Mouse (Mus musculus): ENCODE data around the gene Parp14. TPM values are rescaled to one million over a fixed set of nuclear protein-coding genes. Genes with fewer than 3 reads are reported as not detected.
A peak's percentile ranks its signal among the peaks of the same experiment; 100 is the strongest.

The Parp14 gene
- total RNA-seq, 1 experiment from 2014 or later: 20.6 TPM

DNA sequence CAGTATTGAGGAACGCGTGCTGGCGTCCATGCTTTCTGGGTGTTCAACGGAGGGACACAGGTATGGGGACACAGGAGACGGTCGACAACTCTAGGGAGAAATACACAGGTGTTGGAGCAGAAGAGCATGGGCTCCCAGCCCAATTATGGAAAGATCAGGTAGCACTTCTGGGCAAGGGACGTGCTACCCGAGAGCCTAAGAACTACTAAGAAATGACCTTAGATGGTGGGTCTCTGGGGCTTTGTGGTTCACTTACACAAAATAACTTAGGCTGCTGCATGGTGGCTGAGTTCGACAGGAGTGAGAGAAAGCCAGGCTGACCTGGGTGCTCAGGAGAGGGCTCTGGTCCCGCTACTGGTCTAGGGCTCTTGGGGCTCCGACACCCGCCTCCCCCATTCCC lies 554 bp upstream of the Parp14 start:
- ATAC-seq (replicated peaks; ENCODE audit: low read depth, poor library complexity, severe bottlenecking): 0 out of 2 replicates have a peak, but pooled peaks have one; percentile 6

DNA sequence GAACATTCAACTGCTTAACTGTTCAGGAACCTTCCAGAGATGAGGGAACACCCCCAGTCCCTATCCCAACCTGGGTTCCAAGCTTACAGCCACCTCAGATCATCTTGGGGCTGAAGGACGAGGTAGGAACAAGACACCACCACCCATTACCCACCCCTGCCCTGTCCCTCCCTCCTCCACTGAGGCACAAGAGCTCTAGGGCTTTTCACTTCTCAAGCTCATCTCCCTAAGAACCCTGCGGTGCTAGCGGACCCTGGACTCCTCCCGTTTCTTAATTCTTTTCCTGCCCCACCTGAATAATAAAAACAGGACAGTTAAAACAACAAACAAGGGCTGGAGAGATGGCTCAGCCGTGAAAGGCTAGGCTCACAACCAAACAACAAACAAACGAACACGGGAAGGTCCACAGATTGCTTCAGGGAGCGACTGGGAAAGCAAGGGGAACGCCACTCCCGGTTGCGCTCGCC lies 730 bp downstream of the Parp14 start:
- no peak for ATAC-seq (replicated peaks; ENCODE audit: low read depth, poor library complexity, severe bottlenecking)

DNA sequence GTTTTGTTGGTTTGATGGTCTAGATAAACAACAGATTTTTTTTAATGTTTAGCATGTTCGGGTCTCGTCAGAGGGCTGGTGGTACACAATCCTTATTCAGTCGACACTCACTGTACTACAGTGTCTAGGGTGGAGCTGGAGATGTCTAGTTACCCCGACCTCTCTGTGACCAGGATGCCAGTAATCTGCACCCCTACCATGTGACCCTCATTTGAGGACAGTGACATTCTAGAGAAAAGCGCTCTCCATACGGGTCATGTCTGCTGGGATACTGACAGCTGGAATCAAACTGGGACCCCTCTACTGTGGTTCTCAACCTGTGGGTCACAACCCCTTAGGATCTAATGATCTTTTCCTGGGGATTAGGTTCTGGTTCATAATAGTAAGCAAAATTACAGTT lies 1.7 kb downstream of the Parp14 start:
- no peak for ATAC-seq (replicated peaks; ENCODE audit: low read depth, poor library complexity, severe bottlenecking)

DNA sequence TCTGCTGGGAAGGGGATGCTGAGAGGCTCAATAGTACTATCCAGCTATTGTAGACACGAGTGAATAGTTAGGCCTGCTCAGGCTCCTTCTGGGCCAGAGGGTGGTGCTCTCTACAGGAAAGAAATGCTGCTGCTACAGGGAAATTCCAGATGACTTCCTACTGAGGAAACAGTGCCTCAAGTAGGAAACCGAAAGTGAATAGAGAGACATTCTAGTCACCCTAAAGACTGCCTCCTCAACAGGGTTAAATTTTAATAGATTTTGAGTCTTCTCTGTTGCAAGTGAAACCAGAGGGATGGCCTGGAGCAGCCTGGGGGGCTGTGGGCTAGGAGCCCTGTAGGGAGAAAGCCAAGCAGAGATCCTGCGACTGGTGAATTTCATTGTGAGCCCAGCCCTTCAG lies 2.2 kb downstream of the Parp14 start:
- peak; percentile 57 for ATAC-seq (replicated peaks; ENCODE audit: low read depth, poor library complexity, severe bottlenecking)

DNA sequence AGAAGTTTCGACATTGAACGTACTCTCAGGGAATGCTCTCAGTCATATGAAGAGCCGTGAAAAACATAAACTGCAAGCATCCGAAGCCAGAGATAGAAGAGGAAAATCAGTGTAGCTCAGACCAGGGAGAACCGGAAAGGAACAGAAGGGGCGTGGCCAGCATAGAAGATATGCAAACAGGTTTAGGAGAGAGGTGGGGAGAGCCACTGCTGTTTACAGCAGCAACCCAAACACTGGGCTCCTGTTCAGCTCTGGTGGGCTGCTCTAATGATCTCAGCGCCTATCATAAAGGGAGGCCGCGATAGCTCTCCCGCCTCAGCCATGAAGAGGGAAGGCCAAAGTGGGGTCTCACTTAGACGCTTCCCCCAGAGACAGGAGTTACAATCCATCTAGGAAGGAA lies 3.6 kb downstream of the Parp14 start:
- ATAC-seq (replicated peaks; ENCODE audit: low read depth, poor library complexity, severe bottlenecking): no peak

DNA sequence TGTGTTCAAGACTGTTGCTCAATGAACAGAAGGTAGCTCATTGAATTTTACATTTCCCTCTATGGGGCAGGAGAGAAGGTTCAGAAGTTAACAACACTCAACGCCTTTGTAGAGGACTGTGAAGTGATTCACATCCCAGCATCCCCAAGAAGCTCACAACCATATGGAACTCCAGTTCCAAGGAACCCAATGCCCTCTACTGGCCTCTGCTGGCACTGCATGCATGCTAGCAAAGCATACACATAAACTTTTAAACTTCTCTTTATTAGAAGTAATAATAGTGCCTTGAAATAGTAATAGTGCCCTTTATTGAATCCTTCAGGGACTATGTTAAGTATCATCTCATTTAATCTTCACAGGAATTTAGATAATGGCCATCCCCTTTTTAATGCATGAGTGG lies 9.3 kb downstream of the Parp14 start:
- ATAC-seq (replicated peaks; ENCODE audit: low read depth, poor library complexity, severe bottlenecking): no peak

DNA sequence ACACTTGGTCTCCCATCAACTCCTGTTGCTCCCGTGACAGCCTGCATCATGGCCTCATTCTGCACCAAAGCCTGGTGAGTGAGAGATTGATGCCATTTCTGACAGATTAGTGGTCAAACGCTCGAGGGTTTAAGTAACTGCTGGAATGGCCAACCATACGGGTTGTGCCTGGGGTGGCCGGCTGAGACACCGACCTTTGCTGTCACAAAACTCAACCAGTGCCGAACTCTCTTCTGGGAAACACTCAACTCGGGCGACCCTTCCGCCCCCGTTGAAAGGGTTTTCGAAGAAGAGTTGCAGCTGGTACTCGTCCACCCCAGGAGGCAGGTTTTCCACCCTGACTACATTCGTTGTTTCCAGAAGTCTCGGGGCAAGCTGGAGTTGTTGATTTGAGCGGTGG lies 11.1 kb downstream of the Parp14 start:
- ATAC-seq (replicated peaks; ENCODE audit: low read depth, poor library complexity, severe bottlenecking): no peak

DNA sequence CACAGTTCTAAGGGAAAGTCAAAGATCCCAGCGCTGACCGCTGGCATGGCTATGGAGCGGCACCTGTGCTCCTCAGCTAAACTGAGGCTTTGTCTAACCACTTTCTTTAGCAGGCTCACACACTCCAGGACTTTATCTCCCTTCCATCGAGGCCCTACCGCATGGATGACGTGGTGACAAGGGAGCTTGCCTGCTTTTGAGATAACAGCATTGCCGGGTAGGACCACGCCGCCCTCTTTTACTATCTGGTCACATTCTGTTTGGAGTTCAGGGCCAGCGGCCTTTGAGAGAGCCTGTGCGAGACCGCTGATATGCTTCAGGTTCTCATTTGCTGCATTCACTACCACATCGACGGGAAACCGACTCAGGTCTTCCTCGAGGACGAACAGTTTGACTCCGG lies 14.6 kb downstream of the Parp14 start:
- ATAC-seq (replicated peaks; ENCODE audit: low read depth, poor library complexity, severe bottlenecking): peak; percentile 69; the same call in 1 of the 2 replicates

DNA sequence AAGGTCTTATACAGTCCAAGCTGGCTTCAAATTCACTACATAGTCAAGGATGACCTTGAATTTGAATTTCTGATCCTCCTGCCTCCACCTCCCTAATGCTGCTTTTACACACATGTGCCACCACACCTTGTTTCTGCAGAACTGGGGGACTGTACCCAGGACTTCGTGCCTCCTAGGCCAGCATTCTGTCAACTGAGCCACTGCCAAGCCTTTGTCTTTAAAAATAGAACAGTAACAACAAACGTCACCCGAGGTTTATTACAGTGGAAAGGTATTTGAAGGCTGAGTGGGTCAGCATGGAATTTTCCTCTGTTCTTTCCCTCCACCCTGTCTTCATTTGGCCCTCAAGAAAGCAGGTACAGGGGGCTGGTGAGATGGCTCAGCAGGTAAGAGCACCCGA lies 15.5 kb downstream of the Parp14 start:
- no peak for ATAC-seq (replicated peaks; ENCODE audit: low read depth, poor library complexity, severe bottlenecking)

DNA sequence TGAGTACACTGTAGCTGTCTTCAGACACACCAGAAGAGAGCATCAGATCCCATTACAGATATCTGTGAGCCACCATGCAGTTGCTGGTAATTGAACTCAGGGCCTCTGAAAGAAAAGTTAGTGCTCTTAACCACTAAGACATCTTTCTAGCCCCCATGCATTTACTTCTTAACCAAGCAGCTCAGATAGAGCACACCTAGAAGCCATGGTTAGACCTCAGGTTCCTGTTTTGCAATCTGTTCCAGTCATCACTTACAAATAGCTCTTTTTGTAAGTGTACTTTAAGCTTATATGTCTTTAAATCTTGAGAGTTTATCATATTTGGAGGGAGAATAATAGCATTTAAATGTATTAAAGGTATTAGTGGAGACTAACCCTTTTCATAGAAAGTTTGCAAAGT lies 24.2 kb downstream of the Parp14 start:
- no peak for ATAC-seq (replicated peaks; ENCODE audit: low read depth, poor library complexity, severe bottlenecking)

DNA sequence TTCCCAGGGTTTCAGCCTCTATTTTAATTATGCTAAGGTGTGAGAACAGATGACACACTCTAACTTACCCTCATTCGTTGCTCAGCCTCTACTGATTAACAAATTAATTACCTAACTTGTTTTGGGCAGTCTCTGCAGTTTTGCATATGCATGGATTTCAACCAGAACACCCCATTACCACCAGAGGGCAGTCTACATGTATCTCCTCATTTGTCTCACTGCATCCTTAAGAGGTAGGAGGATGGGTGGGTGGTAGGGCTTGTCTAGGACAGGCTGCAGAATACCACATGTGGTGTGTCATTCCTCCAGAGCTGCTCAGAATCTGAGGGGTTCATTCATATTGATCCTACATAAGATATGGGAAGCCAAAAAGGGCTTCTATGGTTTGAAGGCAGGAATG lies 31.7 kb downstream of the Parp14 start:
- ATAC-seq (replicated peaks; ENCODE audit: low read depth, poor library complexity, severe bottlenecking): peak; percentile 65; the same call in 1 of the 2 replicates

DNA sequence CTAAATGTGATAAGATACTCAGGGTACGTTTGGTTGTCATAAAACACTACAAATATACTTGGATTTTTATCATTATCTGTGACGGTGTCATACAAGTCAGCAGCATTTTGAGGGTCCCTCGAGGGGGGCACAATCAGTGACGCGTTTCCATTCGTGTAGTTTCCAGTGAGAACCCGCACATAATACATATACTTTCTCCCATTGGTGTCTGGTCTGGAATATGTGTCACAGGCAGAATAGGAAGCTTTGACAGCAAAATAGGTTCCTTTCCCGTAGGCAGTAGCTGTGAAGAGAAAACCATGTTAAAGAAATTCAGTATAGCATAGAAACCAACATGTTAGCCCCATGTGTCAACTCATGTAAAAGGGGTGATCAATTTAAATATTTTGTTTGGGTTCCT lies 36.7 kb downstream of the Parp14 start:
- ATAC-seq (replicated peaks; ENCODE audit: low read depth, poor library complexity, severe bottlenecking): no peak

DNA sequence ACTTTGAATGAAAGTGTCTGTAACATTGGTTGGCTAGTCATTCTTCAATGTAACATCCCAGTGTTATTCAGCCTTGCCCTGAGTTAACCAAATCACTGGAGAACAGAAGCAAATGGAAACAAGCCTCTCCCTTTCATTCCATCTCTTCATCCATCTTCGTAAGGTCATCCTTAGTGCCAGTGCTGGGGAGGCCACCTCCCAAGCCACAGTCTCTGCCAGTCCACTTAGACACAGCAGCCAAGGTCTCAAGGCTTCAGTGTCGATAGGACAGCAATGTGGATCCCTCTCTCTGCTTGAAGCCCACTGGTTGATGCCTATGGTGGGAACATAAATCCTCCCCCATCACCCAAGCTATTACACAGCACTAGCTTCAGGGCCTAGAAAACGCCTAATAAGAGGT lies 38.4 kb downstream of the Parp14 start:
- no peak for ATAC-seq (replicated peaks; ENCODE audit: low read depth, poor library complexity, severe bottlenecking)

DNA sequence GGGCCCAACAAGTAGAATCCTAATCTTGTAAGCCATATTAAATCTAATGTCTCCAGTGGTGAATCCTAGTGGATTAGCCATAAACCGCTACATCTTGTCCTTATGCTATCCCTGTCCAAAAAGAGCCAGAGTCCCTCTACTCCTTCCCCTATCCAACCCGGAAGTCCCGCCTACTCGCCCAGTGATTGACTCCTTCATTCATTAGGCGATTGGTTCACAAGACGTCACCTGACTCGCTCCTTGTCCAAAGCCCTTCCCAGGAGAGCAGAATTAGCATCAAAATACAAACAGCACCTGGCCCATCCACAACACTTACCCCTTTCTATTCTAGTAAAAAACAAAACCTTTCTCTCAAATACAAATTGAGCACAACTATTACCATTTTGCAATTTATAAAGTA lies 41.3 kb downstream of the Parp14 start:
- no peak for ATAC-seq (replicated peaks; ENCODE audit: low read depth, poor library complexity, severe bottlenecking)

DNA sequence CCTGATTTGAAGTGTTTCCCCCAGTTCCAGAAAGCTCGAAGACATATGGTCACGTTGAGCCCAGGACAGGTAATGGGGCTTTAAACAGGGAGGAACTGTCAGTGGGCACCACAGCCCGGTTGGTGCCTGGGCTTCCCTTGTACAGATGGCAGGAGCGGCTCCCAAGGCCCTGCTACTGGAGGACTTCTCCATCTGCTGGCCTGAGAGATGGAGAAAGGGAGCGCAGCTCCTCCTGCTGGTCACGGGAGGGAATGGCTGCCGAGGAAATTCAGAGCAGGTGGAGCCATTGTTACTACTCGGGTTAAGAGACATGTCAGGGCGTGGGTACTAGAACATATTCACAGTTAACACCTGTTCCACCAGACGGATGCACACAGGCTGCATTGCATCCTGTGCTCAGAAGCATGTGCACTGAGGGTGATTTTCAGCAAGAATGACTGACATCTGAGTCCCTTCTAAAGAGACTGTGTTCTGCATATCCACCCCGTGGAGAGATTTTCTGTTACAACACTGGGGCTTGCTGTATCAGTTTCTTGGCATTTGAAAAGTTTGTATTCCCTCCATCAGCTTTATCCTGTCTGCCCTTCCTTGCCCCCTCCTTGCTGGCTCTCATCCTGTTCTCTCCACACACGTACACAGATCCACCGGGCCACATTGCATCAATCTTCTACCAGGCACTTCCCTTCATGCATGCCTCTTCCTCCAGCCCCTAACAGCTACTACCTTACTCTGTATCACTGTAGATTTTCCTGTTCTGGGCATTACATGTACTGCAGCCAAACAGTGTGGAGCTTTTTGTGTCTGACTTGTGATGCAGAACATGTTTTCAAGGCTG lies 53.9 kb downstream of the Parp14 start:
- ATAC-seq (replicated peaks; ENCODE audit: low read depth, poor library complexity, severe bottlenecking): peak; percentile 98

DNA sequence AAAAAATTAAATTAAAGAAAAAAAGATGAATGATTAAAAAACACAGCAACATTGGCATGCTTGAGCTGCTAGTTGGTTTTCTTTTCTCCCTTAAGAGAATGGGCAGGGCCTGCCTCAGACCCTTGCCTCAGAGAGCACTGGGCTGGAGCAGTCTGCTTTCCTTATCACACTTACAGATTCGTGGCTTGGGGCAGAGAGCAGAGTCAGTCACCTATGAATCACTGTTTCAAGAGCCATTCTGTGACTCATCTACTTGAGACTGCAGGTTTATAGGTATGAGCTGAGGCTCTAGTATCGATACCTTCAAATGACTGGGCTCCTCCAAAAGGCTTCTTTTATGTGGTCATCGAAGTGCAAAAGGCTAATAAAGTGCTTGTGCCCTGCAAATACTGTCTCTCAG lies 58.2 kb downstream of the Parp14 start:
- no peak for ATAC-seq (replicated peaks; ENCODE audit: low read depth, poor library complexity, severe bottlenecking)

DNA sequence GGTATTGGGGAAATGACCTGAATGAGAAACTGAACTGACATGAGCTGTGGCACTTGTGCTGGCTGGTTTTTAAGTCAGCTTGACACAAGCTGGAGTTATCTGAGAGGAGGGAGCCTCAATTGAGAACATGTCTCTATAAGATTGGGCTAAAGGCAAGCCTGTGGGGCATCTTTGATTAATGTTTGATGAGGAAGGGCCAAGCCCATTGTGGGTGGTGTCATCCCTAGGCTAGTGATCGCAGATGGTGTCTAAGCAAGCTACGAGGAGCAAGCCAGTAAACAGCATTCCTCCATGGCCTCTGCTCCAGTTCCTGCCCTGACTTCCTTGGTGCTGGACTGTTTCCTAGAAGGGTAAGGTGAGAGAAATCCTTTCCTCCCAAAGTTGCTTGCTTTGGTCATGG lies 62.5 kb downstream of the Parp14 start:
- ATAC-seq (replicated peaks; ENCODE audit: low read depth, poor library complexity, severe bottlenecking): no peak

DNA sequence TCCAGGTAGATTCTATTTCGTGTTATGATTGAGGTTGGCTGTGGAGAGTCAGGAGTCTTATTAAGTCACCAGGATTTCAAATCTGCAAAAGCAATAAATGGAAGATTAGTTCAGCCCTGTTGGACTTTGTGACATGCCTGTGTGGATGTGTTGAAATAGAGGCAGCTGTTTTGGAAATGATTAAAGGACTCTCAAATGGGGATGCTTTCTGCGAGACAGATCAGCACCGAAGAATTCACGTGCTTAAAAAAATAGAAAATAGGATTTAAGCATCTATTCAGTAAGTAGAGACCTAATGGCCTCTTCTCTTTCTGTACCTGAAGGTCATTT lies 63.7 kb downstream of the Parp14 start:
- no peak for ATAC-seq (replicated peaks; ENCODE audit: low read depth, poor library complexity, severe bottlenecking)

DNA sequence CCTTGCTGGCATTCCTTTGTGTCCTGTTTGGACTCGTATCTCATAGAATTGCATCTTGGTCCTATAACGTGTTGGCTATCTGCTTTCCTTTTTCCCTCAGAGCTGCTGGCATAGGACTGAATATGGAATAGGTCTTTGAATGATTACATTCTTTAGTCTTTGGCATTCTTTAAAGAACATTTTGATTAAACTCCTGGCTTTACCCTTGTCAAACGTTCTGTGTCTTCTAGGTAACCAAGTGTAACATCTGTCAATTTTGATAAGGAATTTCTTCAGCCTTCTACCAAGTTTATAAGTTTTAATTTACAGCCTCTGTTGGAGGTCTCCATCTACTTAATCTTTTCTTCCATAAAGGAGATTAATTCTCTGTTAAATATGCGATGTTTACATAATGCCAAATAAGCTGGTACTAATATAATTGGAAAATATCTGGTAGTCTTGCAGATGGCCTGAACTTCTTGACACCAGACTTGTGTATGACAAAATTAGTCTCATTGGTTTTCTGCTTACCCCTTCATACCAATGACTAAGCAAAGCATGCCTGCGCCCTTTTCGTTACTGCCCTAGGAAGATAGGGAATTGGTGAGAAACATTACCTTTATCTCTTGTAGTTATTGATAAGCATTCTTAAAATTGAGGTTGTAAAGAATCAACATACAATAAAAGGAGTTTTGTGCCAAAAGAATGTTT lies 64.2 kb downstream of the Parp14 start:
- ATAC-seq (replicated peaks; ENCODE audit: low read depth, poor library complexity, severe bottlenecking): no peak

DNA sequence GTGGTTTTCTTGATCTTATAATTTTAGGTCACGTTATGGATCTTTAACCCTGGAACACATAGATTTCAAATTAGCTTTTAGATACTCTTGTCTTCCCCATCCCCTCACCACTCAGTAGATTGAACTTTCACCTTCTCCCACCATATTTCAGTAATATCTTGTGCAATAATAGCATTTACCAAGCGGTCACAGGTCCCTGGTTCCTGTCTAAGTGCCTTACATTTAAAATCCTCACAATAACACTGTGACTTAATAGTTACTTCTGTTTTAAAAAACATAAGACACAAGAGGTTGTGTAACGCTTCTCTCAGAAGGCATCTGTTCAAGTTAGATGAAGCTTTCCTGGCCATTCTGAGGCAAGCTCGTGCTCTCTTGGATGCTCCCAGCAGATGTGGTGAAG lies 67.6 kb downstream of the Parp14 start:
- no peak for ATAC-seq (replicated peaks; ENCODE audit: low read depth, poor library complexity, severe bottlenecking)

DNA sequence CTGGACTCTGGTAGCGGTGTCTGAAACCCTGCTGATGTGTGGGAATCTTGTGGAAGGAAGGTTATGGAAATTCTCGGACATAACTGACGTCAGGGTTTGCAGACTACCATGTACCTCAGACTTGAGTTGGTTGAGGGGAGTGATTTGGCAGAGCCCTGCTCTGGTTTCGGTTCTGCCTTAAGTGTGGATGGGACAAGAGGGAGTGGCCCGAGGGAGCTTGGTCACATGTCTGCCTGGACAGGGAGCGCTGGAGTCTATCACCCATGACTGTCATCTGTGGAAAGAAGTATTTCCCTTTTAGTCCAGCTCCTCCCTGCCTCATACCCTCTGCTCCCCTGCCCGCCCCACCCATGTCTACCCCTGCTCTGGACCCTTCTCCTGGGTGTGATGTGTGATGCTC lies 69.2 kb downstream of the Parp14 start:
- no peak for ATAC-seq (replicated peaks; ENCODE audit: low read depth, poor library complexity, severe bottlenecking)
